Mouse (Mus musculus): Measurements from ENCODE around the gene Arhgef17.

Arhgef17 gene

GRCm38 (mm10) chr7:100931926-100932480 lies at the start of gene Arhgef17:
Arhgef17 (minus strand) TSS chr7:100932107.
- in situ Hi-C loops (cut with MboI; ENCODE audit: low pct_unique_long_range_greater_than_20kb in 1 of 2, low sequenced_read_pairs in 2 of 2, unreplicated experiment in 1 of 2), result no loop called here

- in situ Hi-C loops (cut with MboI; ENCODE audit: low pct_unique_long_range_greater_than_20kb in 1 of 2, low sequenced_read_pairs in 2 of 2, unreplicated experiment in 1 of 2), result no loop called here
Measured at GRCm38 (mm10) chr7:100979175-100979574, 47.3 kb upstream of the Arhgef17 start.

DNA sequence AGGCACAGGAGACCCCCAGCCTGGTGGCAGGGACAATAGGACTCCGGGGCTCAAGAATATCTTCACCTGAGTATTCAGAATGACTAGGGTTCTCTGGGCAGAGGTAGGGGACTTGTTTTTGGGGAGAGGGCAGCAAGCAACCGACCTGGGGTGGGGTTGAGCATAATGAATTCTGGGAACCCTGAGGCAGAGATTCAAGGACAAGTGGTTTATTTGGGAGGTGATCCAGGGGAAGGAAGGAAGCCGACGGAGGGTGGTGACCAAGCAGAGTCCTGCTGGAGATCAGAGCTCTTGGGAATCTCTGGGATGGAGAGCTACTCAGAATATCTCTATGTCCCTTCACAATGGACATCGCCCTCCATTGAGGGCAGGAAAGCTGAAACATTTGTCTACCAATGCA lies 46.3 kb upstream of the Arhgef17 start:
- in situ Hi-C loops (cut with MboI; ENCODE audit: low pct_unique_long_range_greater_than_20kb in 1 of 2, low sequenced_read_pairs in 2 of 2, unreplicated experiment in 1 of 2), result no loop called here

DNA sequence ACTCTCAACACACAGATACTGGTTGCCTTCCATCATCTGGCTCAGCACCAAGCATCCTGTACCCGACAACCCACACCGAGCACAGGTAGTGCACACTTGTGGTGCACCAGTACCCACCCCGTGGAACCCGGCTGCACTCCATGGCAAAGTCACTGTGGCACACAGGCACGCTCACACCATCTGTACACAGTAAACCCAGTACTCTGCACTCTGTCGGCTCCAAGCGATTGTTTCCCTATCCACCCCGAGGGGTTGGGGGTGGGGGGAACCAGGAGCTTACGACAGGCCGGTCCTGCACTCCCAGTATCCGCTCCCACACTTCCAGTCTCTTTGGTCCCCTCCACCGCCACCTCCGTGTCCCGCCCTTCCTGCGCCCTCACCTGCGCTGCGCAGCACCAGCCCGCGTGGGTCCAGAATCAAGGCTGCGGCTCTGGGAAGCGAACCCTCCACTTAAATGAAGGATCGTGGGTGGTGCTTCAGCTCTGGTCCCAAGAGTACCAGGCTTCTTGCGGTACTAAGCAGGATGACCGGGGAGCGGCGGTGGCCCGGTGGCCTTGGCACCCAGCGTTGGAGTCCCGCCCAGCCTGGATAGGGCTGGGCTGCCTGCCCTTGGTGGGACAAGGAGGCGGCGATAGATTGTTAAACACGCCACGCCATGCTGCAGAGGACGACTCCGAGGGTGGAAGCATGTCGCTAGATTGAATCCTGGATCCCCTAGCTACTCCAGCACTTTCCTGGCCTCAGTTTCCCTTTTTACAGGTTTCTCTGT lies 42.4 kb upstream of the Arhgef17 start, which contains the start of gene P2ry6:
Gene P2ry6 (minus strand): TSS at position 515 of the 769 bp plus-strand sequence.
- in situ Hi-C loops (cut with MboI; ENCODE audit: low pct_unique_long_range_greater_than_20kb in 1 of 2, low sequenced_read_pairs in 2 of 2, unreplicated experiment in 1 of 2), result no loop called here

DNA sequence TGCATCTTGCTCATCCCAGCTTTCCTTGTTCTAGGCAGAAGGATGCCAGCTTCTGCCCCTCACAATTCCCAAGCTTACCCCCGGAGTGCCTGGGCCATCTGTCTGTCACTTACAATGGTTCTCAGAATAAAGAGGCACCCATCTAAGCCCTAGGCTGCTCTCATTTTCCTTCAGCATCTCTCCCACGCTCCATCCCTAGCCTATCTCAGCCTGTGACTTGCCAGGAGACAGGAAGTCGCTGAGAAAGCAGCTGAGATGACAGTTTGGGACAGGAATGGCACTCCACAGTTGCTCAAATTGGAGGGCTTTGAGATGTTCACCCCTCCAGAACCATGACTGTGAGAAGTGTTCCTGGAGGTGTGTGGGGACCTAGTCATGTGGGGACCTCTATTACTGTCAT lies 41.0 kb upstream of the Arhgef17 start:
- in situ Hi-C loops (cut with MboI; ENCODE audit: low pct_unique_long_range_greater_than_20kb in 1 of 2, low sequenced_read_pairs in 2 of 2, unreplicated experiment in 1 of 2), result no loop called here

- in situ Hi-C loops (cut with MboI; ENCODE audit: low pct_unique_long_range_greater_than_20kb in 1 of 2, low sequenced_read_pairs in 2 of 2, unreplicated experiment in 1 of 2), result no loop called here
Measured at GRCm38 (mm10) chr7:100968874-100969659, 37.2 kb upstream of the Arhgef17 start.

- in situ Hi-C loops (cut with MboI; ENCODE audit: low pct_unique_long_range_greater_than_20kb in 1 of 2, low sequenced_read_pairs in 2 of 2, unreplicated experiment in 1 of 2), result no loop called here
Measured at GRCm38 (mm10) chr7:100968376-100968775, 36.5 kb upstream of the Arhgef17 start.

DNA sequence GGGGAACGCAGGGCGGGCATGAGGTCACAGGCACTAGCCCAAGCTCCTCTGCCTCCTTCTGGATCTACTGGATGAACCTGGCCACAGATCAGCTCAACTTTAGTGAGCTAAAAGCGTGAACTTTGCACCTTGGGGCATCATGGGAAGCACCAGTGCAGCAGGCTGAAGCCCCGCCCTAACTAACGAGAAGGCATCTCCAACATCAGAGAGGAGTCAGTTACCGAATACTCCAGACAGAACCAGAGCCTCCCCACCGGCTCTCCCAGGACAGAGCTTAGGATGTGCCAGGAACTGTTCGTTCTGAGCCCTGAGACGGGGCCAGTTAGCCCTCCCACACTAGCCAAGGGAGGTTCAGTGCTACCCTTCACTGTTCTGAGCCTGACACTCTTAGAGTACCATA lies 35.9 kb upstream of the Arhgef17 start:
- in situ Hi-C loops (cut with MboI; ENCODE audit: low pct_unique_long_range_greater_than_20kb in 1 of 2, low sequenced_read_pairs in 2 of 2, unreplicated experiment in 1 of 2), result no loop called here

- in situ Hi-C loops (cut with MboI; ENCODE audit: low pct_unique_long_range_greater_than_20kb in 1 of 2, low sequenced_read_pairs in 2 of 2, unreplicated experiment in 1 of 2), result no loop called here
Measured at GRCm38 (mm10) chr7:100966014-100966413, 34.1 kb upstream of the Arhgef17 start.

DNA sequence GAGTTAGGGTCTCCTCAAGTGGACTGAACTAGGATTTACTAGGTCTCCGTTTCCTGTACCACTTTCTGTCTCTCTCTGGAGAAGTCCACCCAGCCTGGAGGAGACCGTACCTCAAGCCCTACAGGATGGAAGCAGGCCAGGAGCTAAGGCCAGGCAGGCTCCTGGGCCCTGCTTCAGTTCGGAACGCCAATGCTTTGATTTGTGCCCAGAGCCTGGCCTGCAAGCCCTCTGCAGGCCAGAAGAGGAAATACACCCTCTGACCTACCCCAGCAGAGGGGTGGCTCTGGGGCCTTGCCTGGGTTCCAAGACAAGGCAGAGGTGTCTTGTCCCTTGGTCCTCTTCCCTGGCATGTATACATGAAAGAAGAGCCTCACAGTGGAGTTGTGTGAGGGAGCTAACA lies 33.2 kb upstream of the Arhgef17 start:
- in situ Hi-C loops (cut with MboI; ENCODE audit: low pct_unique_long_range_greater_than_20kb in 1 of 2, low sequenced_read_pairs in 2 of 2, unreplicated experiment in 1 of 2), result no loop called here

DNA sequence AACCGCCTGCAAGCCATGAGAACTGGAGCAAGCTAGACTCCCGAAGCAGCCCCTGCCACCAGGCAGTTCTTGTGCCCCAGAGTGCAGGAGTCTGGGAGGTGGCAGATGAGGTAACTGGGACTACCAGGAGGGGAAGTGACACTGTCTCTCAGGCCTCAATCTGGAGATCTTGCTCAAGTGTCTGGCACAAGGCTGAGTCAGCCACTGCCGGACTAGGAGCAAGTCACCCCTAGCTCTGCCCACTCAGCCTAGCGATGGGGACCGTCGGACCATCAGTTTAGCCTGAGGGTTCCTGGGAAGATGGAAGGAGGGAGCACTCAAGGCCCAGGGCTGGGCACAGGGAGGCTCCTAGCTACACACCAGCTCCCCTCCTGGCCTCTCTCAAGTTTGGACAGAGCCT lies 32.3 kb upstream of the Arhgef17 start:
- in situ Hi-C loops (cut with MboI; ENCODE audit: low pct_unique_long_range_greater_than_20kb in 1 of 2, low sequenced_read_pairs in 2 of 2, unreplicated experiment in 1 of 2), result no loop called here

GRCm38 (mm10) chr7:100963381-100963780 lies 31.5 kb upstream of the Arhgef17 start:
- in situ Hi-C loops (cut with MboI; ENCODE audit: low pct_unique_long_range_greater_than_20kb in 1 of 2, low sequenced_read_pairs in 2 of 2, unreplicated experiment in 1 of 2), result no loop called here

GRCm38 (mm10) chr7:100961146-100961545 lies 29.2 kb upstream of the Arhgef17 start:
- in situ Hi-C loops (cut with MboI; ENCODE audit: low pct_unique_long_range_greater_than_20kb in 1 of 2, low sequenced_read_pairs in 2 of 2, unreplicated experiment in 1 of 2), result no loop called here

- in situ Hi-C loops (cut with MboI; ENCODE audit: low pct_unique_long_range_greater_than_20kb in 1 of 2, low sequenced_read_pairs in 2 of 2, unreplicated experiment in 1 of 2), result no loop called here
Measured at GRCm38 (mm10) chr7:100960462-100960861, 28.6 kb upstream of the Arhgef17 start.

GRCm38 (mm10) chr7:100958426-100958825 lies 26.5 kb upstream of the Arhgef17 start:
- in situ Hi-C loops (cut with MboI; ENCODE audit: low pct_unique_long_range_greater_than_20kb in 1 of 2, low sequenced_read_pairs in 2 of 2, unreplicated experiment in 1 of 2), result loop anchor here (5.0 to 10.0 kb wide), 2 partner anchors 86 to 89 kb away; no protein-coding TSS in a partner anchor

GRCm38 (mm10) chr7:100952686-100953085 lies 20.8 kb upstream of the Arhgef17 start:
- in situ Hi-C loops (cut with MboI; ENCODE audit: low pct_unique_long_range_greater_than_20kb in 1 of 2, low sequenced_read_pairs in 2 of 2, unreplicated experiment in 1 of 2), result loop anchor here in 1 of 2 experiments (10.0 kb wide), 1 partner anchor 92 kb away; no protein-coding TSS in a partner anchor

GRCm38 (mm10) chr7:100951903-100952302 lies 20.0 kb upstream of the Arhgef17 start:
- in situ Hi-C loops (cut with MboI; ENCODE audit: low pct_unique_long_range_greater_than_20kb in 1 of 2, low sequenced_read_pairs in 2 of 2, unreplicated experiment in 1 of 2), result loop anchor here in 1 of 2 experiments (10.0 kb wide), 1 partner anchor 93 kb away; no protein-coding TSS in a partner anchor

- in situ Hi-C loops (cut with MboI; ENCODE audit: low pct_unique_long_range_greater_than_20kb in 1 of 2, low sequenced_read_pairs in 2 of 2, unreplicated experiment in 1 of 2), result loop anchor here in 1 of 2 experiments (10.0 kb wide), 1 partner anchor 94 kb away; no protein-coding TSS in a partner anchor
Measured at GRCm38 (mm10) chr7:100950481-100951010, 18.6 kb upstream of the Arhgef17 start.

GRCm38 (mm10) chr7:100950031-100950430 lies 18.1 kb upstream of the Arhgef17 start:
- in situ Hi-C loops (cut with MboI; ENCODE audit: low pct_unique_long_range_greater_than_20kb in 1 of 2, low sequenced_read_pairs in 2 of 2, unreplicated experiment in 1 of 2), result loop anchor here in 1 of 2 experiments (10.0 kb wide), 1 partner anchor 95 kb away; no protein-coding TSS in a partner anchor
